Mouse (Mus musculus): ENCODE results near the gene Dnm3. TPM values are rescaled to one million over a fixed set of nuclear protein-coding genes. Genes with fewer than 3 reads are reported as not detected.

Dnm3 gene
- polyA plus RNA-seq, 2 experiments from 2014 or later, result 0.41 to 0.55 TPM

DNA sequence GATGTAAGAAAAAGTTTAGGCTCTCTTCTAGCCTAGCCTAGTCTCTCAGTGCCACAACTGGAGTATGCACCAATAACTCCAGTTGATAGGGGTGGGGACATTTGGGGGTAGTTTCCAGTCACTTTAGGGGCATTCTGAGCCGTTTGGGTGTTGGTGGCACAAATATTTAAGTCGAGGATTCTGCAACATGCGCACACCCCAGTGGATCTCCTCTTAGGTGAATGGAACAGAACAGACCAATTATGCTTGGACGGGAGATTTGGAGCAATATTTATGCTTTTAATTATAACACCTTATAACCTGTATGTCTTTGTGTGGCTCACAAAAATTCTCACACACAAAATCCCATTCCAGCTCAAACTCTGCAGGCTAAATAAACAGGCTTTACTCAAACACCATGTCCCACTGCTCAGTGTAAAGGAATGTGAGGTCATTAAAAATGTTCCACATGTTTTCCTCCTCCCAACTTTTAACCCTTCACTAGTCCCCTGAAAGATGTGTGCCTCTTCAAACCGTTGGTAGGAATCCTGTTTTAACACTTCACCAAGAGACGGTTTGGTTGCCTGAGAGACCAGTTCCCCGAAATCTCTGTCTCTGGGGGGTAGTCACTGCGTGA lies 462.5 kb downstream of the Dnm3 start:
- ATAC-seq, result no peak

DNA sequence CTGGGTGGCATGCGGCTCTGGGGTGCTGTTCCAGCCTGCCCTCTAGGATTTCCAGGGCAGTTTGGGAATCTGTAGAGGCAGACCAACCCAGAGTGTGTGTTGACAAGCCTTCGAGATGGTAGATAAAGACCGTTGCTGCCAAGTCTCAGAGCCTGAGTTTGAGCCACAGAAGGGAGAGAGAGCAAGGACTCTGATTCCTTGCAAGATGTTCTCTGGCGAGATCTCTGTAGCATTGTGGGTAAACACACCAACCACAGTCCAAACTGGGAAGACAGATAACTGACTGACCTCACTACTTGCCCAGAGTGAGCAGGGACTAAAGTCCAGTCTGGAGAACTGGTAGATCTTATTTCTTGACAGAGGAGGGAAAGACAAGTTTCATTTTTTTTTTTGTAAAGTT lies 464.3 kb downstream of the Dnm3 start:
- ATAC-seq, result no peak

DNA sequence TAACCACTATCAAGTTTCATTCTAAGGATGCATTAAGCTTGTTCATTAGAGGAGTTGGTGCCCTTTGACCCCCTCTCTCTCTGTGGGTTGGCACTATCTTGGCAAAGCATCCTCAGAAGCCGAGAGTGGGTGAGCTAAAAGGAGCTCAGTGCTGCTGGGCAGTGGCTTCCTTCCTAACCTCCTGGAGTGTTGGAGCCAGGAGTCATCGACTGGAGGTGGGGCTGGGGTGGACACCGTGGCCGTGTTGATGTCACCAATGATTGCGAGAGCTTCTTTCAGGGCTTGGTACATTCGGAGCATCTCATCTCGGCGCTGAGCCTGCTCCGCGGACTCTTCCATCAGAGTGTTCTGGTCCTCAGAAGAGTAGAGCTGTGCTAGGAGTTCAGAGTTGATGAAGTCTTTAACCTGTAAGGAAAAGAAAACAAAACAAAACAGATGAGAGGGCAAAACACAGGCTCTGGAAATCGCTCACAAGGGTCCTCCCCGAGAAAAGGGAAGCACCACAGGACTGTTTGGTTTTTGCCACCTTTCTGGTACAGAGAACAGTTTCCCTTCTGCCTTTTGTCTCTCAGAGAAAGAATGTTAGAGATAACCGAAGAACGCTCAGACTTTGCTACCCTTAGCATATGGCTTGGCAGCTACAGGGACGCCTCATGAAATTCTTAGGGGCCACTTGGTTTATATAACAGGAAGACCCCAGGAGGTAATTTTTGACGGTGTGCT lies 466.1 kb downstream of the Dnm3 start:
- ATAC-seq, result no peak

DNA sequence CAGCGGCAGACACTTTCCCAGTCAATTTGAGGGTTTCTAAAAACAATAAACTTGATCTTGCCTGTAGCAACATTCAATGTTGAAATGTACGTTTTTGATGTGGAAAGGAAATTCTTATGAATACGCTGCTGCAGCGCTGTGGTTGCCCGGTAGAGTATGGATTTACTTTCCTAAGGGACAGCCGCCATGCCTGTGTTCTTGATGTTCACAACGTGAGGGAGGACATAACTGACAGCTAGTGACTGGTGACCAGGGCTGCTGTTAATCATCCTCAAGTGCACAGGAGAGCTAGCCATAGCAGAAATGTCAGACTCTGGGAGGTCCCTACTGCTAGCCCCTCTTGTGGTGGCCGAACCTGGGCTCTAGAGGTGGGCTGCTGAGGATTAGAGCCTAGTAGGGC lies 468.7 kb downstream of the Dnm3 start:
- no peak for ATAC-seq

DNA sequence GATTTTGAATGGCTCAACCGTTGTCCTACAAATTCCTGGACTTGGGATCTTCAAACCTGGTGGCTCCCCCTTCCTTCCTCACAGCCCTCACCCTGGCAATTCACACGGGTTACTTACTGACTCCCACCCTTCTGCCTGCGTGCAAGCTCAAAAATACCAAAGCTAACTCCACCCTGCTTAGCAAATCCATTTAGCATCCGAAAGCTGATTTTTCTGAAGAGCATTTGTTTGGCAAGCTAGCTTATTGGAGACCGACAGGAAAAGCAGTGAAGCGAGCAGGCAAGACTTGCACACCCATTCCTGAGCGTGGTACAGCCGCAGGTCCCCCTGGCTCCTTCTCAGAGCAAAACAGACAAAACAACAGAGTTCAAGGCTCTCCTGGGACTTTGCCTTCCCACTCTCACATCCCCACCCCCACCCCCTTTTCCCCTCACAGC lies 469.2 kb downstream of the Dnm3 start:
- ATAC-seq, result no peak

DNA sequence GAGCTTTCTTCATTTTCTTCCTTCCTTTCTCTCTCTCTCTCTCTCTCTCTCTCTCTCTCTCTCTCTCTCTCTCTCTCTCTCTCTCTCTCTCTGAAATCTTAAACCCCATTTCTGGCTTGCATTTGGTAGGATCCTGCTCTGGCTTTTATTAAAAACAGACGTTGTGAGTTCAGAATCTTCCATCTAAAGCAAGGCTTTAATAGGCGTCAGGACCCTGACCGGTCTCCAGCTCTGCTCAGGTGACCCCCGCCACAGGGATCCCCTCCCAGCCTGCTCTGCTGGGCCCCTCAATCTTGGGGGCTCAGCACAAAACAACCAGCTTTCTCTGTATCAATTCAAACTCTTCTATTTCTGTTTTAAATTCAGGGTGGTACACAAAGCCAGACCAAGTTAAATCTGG lies 469.6 kb downstream of the Dnm3 start:
- ATAC-seq, result no peak

DNA sequence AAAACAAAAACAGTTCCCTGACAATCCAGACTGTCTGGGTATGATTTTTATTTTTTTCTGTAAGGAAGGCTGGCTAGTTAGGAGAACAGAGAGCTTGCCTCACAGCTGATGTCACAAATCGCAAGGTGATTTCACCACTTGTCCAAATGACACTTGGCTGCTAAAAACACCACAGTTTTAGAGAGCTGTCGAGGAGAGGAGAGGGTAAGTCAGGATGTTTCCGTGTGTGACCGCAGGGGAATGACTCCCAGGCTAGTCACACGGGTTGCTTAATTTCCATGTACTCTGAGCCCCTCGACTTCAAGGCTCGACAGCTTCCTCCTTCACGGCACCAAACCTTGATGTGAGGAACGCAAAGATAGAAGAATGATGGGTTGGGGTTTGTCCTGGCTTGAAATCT lies 471.7 kb downstream of the Dnm3 start:
- ATAC-seq, result no peak

DNA sequence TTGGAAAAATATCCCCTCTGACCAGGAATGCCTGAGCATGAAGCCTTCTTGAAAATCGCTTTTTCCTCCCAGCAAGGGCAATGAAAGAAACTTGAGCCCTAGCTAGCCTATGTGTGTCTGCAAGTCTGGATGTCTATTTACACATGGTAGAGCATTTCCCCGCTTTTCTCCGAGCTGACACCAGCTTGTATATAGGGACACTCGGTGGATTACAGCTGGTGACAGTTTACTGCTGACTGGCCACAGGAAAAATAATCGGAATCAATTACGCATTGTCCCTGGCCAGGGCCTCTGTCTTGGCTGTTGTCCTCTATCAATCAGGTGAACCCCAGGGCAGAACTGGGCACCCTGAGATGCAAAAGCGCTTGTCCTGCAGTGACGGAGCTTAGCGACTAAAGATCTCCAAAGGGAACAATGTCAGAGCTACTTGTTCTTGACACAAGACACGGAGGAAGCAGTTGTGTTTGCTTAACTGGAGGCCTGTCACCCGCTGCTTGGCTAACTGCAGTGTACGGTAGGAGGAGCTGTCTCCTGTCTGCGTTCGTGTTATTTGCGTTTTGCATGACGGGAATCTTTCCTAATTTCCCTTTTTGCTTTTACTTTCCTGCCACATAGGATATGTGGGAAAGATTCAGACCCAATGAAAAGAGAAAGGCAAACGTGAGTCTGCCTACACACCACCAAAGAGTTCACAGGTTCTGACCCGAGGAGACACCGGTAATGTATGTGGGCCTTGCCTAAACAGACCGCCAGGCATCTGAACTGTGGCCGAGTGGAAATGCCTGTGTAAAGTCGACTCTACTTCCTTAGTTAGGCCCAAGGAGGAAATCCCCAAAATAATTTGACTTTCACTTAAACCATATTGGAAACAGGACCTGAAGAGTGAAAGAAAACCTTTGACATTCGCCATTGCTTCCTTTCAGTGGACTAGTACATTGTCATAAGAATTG lies 472.7 kb downstream of the Dnm3 start:
- ATAC-seq, result no peak

DNA sequence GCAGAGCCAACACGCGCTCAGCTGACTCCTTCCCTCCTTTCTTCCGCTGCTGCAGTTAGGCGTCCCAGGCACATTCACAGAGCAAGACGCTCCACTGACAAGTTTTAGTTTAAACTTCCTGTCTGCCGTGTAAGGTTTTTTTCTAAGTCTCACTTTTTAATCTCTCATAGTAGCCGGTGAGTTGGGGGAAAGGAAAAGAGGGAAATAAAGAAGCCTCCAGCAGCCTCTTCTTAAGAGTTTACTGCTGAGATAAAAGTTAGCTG lies 473.4 kb downstream of the Dnm3 start:
- no peak for ATAC-seq

DNA sequence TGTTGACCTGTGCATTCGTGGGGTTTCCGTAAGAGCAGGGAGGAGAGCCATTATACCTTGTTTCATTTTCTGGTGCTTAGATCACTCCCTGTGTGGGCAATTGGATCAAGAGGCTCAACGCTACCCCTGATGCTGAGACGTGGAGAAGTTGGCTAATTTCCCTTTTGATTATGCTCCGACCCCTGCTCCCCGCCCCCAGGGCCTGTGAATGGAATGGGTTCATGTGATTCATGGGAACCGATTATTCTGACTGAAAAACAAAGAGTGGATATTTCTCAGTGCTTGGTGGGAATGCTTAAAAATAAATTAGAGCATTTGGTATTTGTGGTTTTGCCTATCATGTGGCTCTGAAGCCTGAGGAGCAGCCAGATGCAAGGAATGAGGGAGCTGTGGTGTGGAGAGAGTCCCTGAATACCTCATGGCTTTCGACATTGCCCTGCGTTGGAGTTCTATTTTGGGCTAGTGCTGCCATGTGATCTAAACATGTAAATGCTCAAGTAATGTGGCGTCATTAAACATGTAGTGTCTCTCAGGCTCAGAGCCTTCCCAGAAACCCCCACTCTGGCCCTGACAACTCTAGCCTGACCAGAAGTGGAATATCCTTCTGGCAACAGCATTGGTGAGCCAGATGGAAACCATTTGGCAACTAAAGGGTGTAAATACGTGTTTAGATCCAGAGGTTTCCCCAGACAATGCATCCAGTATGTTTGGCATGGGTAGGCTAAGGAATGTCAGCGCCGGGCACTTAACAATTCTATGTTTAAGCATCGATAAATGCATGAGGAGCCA lies 473.9 kb downstream of the Dnm3 start:
- no peak for ATAC-seq

DNA sequence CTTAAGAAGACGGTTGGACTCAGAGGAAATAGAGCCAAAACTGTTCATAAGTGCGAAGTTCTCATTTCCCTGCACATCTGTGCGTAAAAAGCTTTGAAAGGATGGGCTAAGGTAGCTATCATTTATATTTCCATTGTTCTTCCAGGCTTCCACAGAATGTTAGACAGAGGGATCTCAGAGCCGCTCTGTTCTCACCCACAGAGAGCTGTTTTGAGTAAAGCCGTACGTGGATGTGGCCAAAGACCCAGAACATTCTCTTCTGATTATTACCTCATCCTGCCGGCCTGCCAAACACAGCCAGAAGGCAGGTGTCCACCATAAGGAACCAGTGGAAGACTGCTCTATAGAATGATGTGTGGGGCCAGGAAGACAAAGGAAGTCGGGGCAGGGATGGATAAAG lies 476.5 kb downstream of the Dnm3 start:
- no peak for ATAC-seq

DNA sequence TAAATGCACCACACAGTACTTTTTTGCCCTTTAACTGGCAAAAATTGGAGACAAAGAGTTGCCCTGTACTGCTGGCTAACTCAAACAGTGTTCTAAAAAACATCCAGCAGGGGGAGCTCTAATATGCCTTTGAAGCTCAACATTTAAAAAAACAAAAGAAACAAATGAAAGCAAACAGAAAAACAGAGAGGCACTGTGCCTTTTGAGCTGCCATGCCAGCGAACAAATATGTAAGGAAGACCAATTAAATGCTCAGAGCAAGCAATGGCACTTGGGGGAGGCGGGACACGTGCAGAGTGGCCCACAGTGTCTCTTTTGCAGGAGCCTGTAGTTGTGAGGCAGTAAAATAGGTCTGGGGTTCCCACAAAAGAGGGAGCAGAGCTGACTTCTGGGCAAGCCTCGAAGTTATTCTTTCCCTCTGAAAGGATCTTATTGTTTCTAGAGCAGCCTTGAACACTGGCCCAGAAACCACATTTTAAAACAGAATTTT lies 477.9 kb downstream of the Dnm3 start:
- ATAC-seq, result peak; percentile 74

DNA sequence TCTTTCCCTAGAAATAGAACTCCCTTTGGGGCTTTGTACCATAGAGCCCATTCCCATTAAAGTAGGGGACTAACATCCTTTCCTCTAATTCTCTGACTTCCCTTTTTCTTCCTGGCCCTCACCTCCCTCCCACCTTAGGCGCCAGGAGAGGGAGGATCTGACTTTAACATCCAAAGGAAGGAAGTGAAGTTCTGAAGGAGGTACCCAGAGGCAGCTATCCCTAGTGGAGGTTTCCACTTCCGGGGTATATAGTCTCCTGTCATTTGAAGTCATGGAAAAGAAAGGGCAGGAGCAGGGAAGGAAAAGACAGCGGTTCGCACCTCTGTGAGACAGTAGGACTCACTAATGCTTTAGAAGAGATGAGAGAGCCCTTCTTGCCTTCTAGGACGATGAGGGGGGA lies 478.5 kb downstream of the Dnm3 start:
- peak; percentile 67 for ATAC-seq

DNA sequence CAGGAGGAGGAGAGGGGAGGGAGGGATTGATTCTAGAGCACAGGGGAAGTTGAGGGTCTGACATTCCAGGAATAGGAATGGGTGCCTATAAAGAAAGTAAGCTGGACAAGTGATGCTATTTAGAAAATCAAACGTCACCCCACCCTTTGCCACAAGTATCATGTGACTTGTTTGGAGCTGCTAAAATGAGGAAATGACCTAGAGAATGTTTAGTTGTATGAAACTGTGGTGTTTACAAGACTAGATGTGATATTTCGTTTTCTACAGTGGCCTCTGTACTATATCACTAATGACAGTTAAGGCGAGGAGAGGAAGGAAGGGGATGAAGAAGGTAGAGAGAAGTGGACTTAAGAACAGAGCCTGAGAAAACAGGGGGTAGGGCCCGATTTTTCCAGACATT lies 479.1 kb downstream of the Dnm3 start:
- ATAC-seq, result no peak

DNA sequence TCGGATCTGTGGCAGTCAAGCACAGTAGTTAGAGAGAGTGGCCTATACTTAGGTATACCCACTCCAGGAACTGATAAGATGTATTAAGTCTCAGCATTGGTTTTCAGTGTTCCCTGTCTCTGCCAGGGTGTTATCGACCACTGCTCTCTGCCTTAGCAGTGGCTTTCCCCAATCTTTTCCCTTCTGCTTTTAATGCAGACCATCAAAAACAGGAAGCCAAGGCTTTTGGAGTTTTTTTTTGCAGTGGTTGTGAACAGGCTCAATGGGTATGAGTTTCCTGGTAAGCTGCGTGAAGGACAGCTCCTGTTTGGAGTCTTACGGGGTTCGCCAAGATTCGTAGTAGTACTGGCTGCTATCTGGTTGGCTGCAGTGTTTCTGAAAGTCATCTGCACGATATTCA lies 485.4 kb downstream of the Dnm3 start:
- ATAC-seq, result no peak

DNA sequence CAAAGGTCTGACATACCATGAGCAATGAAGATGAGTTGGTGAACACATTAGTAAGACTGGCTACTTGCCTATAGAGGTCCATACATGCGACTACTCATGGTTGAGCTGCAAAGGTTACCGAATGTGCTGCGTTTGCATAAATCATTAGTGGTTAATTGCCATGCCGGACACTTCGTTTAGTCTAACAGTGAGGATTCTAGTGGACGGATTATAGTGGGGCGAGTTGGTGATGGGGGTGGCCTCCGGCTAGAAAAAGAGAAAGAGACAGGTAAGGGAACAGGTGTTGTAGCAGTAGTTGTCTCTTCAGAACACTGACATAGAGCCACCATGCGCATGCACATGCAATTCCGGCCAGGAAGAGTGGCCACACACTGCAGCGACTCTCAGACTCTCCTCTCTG lies 486.0 kb downstream of the Dnm3 start:
- ATAC-seq, result no peak

DNA sequence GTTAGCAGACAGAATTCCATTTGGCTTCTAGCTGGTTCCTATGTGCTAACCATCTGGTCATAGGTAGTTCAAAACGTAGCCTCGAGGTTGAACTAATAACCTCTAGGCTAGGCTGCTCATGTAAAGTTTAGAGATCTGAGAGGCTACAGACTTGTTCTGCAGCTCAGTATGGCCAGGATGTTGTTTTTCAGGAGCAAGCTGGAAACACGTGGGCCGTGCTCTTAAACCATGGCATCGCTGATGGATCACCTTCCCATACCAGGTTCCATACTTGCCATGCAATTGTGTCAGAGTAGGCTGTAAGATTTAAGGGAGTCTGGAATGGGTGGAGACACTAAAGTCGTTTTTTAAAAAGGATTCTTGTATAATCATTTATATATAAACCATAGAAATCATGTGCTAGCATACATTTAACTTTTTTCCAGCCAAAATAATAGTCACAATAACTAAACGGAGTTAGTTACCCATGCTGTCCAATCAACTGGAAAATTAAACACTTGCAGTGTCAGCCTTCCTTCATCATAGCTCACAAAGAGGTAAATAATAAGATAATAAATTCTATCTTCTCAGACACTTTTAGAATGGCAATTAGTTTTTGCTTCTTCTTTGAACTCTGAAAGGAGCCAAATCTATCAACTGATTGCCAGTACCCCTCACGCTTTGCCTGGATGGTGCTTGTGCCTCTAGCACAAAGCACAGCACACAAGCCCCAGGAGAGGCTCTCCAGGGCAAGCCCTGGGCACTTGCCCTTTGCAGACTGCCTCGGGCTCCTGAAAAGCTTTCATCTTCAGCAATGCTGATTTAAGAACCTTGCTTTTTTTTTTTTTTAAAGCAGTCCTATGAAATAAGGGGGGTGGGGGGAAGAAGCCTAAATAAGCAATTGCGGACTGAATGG lies 486.9 kb downstream of the Dnm3 start:
- ATAC-seq, result no peak

DNA sequence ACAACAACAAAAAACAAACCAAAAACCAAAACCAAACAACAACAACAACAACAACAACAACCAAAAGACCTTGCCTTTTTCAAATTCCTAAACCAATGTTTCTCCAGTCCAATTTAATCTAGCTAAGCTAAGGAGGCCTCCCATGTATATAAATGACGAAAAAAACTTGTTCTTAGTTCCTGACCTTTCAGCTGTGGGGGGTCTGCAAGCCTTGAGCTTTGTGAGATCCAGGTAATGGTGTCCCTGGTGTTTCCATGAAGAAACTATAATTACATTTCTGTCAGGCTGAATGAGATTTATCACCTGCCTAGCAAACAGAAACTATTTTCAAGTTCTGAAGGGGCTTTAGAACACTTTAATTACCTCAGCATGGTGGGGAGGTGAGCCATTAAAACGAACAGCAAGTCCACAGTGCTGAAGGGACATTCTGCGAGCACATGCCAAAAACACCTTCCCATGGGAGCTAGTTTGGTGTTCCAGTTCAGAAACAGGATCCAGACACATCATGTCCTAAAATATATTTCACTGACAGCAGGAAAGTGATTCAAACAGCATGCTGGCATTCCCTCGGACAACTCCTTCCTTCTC lies 493.8 kb downstream of the Dnm3 start:
- ATAC-seq, result no peak

DNA sequence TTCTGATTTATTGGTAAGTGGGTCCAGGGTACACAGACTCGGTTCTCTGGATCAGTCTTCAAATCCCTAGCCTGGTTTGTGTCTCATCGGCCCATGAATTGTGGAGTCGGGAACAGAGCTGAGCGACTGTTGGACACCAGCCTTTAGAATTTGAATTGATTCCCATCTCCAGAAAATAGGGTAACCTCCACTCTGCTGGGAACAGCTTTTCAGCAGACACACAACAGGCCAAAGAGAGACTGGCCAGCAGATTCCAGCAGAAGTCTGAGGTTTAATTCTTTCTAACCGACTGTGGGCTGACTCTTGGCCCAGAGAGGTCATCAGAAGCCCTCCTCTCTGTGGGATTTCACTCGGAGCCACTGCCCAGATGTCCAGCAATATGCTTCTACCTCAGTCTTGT lies 494.4 kb downstream of the Dnm3 start:
- no peak for ATAC-seq

DNA sequence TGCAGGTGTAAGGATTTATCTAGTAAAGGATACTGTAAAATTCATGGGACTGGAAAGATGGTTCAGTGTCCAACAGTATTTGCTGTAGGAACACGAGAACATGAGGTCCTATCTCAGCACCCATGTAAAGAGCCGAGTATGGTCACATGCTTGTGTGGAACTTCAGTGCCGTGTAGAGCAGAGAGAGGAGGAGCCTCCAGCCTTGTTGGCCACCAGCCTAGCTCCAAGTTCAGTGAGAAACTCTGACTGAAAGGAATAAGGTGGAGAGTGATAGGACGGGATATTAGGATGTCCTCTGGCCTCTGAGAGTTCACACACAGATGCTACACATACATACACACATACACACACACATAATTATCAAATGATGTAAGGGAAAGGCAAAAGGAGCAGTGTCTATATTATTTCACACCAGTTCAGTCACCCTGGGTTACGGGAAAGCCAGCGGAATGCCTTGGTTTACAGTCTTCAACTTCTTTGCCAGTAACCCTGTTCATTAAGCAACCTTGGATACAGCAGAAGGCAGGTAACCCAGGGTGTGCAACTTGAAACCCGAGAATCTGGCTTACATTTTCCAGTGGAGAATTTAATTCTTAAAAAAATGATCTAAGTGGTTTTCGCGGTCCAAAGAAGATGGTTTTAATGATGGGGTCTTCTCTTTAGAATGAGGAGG lies 497.1 kb downstream of the Dnm3 start:
- no peak for ATAC-seq

DNA sequence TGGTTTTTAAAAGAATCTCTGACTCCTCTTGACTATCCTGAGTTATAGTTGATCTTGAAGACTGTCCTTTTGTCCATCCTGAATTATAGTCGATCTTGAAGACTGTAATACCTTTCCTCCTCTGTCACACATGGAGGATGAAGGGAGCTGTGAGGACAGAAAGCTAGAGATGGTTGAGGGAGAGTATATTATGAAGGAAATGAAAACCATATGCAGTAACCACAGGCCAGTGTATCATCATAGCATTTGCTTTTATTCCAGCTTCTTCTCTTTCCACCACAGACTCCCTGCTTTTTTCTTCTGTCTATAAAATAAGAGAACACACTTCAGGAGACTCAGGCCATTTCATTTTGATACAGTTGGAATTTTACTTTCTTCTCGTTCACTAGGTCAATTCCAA lies 497.8 kb downstream of the Dnm3 start:
- no peak for ATAC-seq
